Mouse (Mus musculus) cortical plate, adult 2 months (tissue): Measurements from ENCODE around the gene Ncaph. TPM values are rescaled to one million over a fixed set of nuclear protein-coding genes. Genes with fewer than 3 reads are reported as not detected.
"Not testable (repeated sequence)": the region's sequence is repeated elsewhere in the genome, so short reads cannot be mapped to it uniquely, and the experiment has no call there.

Experiments
- H3K27ac ChIP-seq: fragments of 200-500 bp; 2 replicates; pipeline ENCODE4 v1.5.1; 2012; ENCODE audit warnings: low read length, control low read depth, inconsistent platforms; ENCODE audit not compliant: insufficient read depth
- H3K4me1 ChIP-seq: fragments of 200-500 bp; 2 replicates; pipeline ENCODE4 v1.6.1; 2011; ENCODE audit warnings: low read length; ENCODE audit not compliant: control insufficient read depth, insufficient read depth
- H3K4me3 ChIP-seq: fragments of 200-500 bp; 2 replicates; pipeline ENCODE4 v1.5.1; 2011; ENCODE audit warnings: mild to moderate bottlenecking, low read length, control low read depth; ENCODE audit not compliant: insufficient read depth
- CTCF ChIP-seq: fragments of 200-500 bp; IDR thresholded peaks from 2 replicates; pipeline ENCODE4 v1.5.1; 2011; ENCODE audit warnings: mild to moderate bottlenecking, control low read depth, low read length; ENCODE audit not compliant: insufficient read depth; ENCODE audit errors: extremely low read depth
- POLR2A ChIP-seq: fragments of 200-500 bp; IDR thresholded peaks from 2 replicates; pipeline ENCODE4 v1.6.1; 2011; ENCODE audit warnings: mild to moderate bottlenecking, low read length, control low read depth; ENCODE audit not compliant: insufficient read depth; ENCODE audit errors: extremely low read depth
- polyA plus RNA-seq: library from polyadenylated mRNA; depleted of rRNA; stranded (reverse); fragments of >200 nt; gene quantifications from 2 replicates; pipeline ENCODE4 v1.2.3, GENCODE M21; 2012

Ncaph gene
- polyA plus RNA-seq, 1 experiment = 2.2 TPM

- Histone ChIP-seq H3K27ac (no peak overlapping the region), H3K4me1 (no peaks in the 10 kb centered on the region), H3K4me3 (no peak overlapping the region)
- TF ChIP-seq CTCF = no peak
- TF ChIP-seq POLR2A = no peak
Measured at GRCm38 (mm10) chr2:127108986-127109385, 24.8 kb downstream of the Ncaph start.

DNA sequence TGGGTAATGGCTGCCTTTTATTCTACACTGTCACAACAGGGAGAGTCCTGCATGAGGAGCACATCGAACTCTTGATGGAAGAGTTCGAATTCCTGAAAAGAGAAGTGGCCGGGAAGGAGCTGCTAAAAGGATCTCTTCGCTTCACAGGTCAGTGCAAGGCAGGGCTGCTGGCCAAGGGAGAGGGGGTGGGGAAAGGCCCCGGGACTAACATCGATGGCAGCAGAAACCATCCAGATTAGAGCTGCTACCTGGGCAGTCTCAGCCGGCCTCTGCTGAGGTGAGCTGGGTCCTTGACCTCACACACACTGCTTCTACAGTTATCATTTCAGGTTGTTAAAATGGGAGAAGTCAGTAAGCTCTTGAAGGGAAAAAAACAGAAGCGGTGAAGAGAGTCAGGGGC, 41.8 kb downstream of the Ncaph start:
- Histone ChIP-seq H3K27ac (no peak overlapping the region), H3K4me1 (no peaks in the 10 kb centered on the region), H3K4me3 (no peak overlapping the region)
- TF ChIP-seq CTCF (no peak), POLR2A (no peak)

GRCm38 (mm10) chr2:127090151-127090550, 43.6 kb downstream of the Ncaph start:
- H3K4me3 ChIP-seq, H3K4me1 ChIP-seq, H3K27ac ChIP-seq: not testable (repeated sequence)

- Histone ChIP-seq H3K4me3 (no peak overlapping the region), H3K27ac (no peak overlapping the region), H3K4me1 (no peaks in the 10 kb centered on the region)
- TF ChIP-seq CTCF (no peak), POLR2A (no peak)
Measured at GRCm38 (mm10) chr2:127086235-127086634, 47.5 kb downstream of the Ncaph start.

- H3K27ac ChIP-seq = no peak overlapping the region
- H3K4me1 ChIP-seq = no peaks in the 10 kb centered on the region
- TF ChIP-seq POLR2A (no peak), CTCF (no peak)
- no peak overlapping the region for H3K4me3 ChIP-seq
Measured at GRCm38 (mm10) chr2:127080591-127081218, 53.0 kb downstream of the Ncaph start.

DNA sequence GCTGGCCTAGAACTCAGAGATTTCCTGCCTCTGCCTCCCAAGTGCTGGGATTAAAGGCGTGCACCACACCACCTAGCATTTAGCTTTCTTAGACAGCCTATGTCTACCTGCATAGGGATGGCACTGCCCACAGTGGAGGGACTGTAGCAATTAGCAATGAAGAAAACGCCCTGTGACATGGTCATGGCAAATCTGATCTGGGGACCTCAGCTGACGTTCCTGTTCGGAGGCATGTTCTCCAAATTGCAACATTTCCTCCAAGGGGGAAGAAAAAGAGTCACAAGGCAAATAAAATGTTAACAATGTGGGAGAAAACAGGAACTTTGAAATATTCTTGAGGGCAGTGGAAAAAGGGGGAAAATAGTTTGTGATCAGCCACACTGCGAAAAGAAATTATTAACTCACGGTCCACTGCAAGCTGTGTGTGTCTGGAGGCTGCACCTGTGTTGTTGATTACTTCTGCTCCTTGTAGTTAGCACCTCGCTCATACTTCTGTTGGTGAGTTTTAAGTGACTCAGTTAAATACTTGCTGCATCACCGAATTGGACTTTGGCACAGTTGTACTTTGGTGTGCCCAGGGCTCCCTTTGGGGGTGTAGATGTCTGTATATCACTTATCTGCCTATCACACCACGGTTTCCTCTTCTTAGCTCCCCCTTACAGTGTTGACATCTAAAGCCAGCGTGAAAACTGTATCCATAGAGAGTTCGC, 53.7 kb downstream of the Ncaph start:
- Histone ChIP-seq H3K4me1 (no peaks in the 10 kb centered on the region), H3K4me3 (no peak overlapping the region), H3K27ac (no peak overlapping the region)
- no peak for TF ChIP-seq POLR2A
- TF ChIP-seq CTCF = no peak

DNA sequence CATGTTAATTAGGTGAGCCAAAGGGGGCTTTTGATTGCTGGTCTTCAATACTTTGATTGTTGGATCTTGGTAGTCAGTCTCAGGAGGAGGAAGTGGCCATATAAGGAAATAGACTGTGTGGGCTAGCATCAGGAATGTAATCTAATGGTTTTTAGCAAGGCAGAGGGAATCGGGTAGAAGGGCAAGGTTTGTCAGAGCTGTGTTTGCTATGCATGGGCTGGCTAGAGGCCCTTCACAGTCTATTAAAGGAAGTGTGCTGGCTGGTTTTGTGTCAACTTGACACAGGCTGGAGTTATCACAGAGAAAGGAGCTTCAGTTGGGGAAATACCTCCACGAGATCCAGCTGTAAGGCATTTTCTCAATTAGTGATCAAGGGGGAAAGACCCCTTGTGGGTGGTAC, 54.7 kb downstream of the Ncaph start:
- H3K4me1 ChIP-seq, H3K4me3 ChIP-seq, H3K27ac ChIP-seq: not testable (repeated sequence)

- Histone ChIP-seq H3K4me1 (no peaks in the 10 kb centered on the region), H3K4me3 (no peak overlapping the region), H3K27ac (no peak overlapping the region)
- TF ChIP-seq CTCF (no peak), POLR2A (no peak)
Measured at GRCm38 (mm10) chr2:127077611-127078010, 56.1 kb downstream of the Ncaph start.

- no peak for TF ChIP-seq POLR2A
- TF ChIP-seq CTCF = no peak
Measured at GRCm38 (mm10) chr2:127074116-127074515, 59.6 kb downstream of the Ncaph start.

GRCm38 (mm10) chr2:127070879-127071278, 62.9 kb downstream of the Ncaph start:
- peaks cover 1% of the 10 kb centered on the region; the same call in 1 of the 2 replicates for H3K4me1 ChIP-seq
- H3K27ac ChIP-seq = no peak overlapping the region
- H3K4me3 ChIP-seq = peak overlapping the region; percentile 48
- TF ChIP-seq CTCF = no peak
- TF ChIP-seq POLR2A = no peak

More at GRCm38 (mm10) chr2:127074116-127074515, 59.6 kb downstream of the Ncaph start:
- H3K4me1 ChIP-seq = peaks cover 1% of the 10 kb centered on the region; the same call in 1 of the 2 replicates
- no peak overlapping the region for H3K4me3 ChIP-seq
- H3K27ac ChIP-seq = no peak overlapping the region
